8 mouse cellular contexts compared by ENCODE assay signal in the genomic region with DNA sequence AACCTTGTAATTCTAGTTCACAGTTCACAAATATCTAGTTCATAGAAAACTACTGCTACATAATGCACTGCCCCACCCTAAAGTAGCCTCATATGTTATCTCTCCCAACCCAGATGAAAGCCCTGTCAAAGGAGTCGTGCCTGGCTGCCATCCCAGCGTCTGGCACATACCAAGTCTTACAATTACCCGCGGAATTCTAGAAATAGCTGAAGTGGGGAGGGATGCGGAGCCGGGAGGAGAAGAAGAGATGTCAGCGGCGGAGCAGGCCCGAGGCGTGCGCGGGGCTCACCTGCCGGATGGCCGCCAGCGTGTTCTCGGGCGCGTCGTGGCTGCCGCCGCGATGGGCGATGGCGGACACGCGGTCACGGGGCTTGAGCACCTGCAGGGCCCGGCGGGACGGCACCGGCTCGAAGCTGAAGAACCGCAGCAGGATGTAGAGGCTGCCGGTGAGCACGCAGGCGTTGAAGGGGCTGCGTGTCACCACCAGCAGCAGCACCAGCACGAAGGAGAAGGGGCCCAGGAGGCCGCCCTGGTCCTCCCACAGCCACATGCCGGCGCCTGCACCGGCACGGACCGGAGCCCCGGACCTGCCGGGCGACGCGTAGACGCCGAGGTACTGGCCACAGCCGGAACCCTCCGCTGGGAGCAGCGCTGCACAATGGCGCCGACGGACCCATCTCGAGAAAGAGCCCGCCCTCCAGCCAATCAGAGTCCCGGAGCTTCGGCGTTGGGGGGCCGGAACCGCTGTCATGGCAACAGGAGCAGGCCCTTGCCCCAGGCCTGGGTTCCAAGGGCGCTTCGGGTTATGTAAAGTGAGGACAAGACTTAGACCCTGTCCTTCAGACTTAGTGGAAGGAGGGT. TPM values are rescaled to one million over a fixed set of nuclear protein-coding genes. Genes with fewer than 3 reads are reported as not detected.
A peak's percentile ranks its signal among the peaks of the same experiment; 100 is the strongest.
DNase-seq lines count a peak whose midpoint lies in the region; ATAC-seq and TF ChIP-seq lines count a peak whose summit lies in the region.

A gene (minus strand): TSS at position 678 of the 861 bp plus-strand sequence.

- peak within 1 kb of the TSS; percentile 86 for H3K9ac ChIP-seq in embryonic facial prominence, embryonic 13.5 days
- H3K9ac ChIP-seq in heart, adult 2 months (ENCODE audit: low read depth, low read length), result peak within 1 kb of the TSS; percentile 88
- H3K9ac ChIP-seq in limb, embryonic 13.5 days, result peak within 1 kb of the TSS; percentile 92
- H3K9ac ChIP-seq in midbrain, embryonic 16.5 days (ENCODE audit: low read depth, low read length), result peak within 1 kb of the TSS; percentile 88

- H3K27ac ChIP-seq in embryonic facial prominence, embryonic 13.5 days, result peak within 1 kb of the TSS; percentile 74
- H3K27ac ChIP-seq in heart, adult 2 months, result peak within 1 kb of the TSS; percentile 81
- H3K27ac ChIP-seq in limb, embryonic 13.5 days, result peak within 1 kb of the TSS; percentile 34; the same call in 1 of the 2 replicates
- H3K27ac ChIP-seq in midbrain, embryonic 16.5 days (ENCODE audit: low read length), result peak within 1 kb of the TSS; percentile 96

- no peaks in the 10 kb centered on the region for H3K9me3 ChIP-seq in embryonic facial prominence, embryonic 13.5 days
- no peaks in the 10 kb centered on the region for H3K9me3 ChIP-seq in limb, embryonic 13.5 days
- no peaks in the 10 kb centered on the region for H3K9me3 ChIP-seq in midbrain, embryonic 16.5 days (replicated peaks; ENCODE audit: control insufficient read depth, low read length, poor library complexity, severe bottlenecking)

- no peaks in the 10 kb centered on the region for H3K27me3 ChIP-seq in embryonic facial prominence, embryonic 13.5 days
- no peaks in the 10 kb centered on the region for H3K27me3 ChIP-seq in heart, adult 2 months (ENCODE audit: control insufficient read depth, insufficient read depth, low read length)
- H3K27me3 ChIP-seq in limb, embryonic 13.5 days, result no peaks in the 10 kb centered on the region
- H3K27me3 ChIP-seq in midbrain, embryonic 16.5 days (ENCODE audit: control insufficient read depth, insufficient read depth, low read depth, low read length), result no peaks in the 10 kb centered on the region

- peak within 1 kb of the TSS; percentile 76 for H3K4me2 ChIP-seq in embryonic facial prominence, embryonic 13.5 days
- peak within 1 kb of the TSS; percentile 84 for H3K4me2 ChIP-seq in limb, embryonic 13.5 days (replicated peaks)
- peak within 1 kb of the TSS; percentile 60 for H3K4me2 ChIP-seq in midbrain, embryonic 16.5 days (ENCODE audit: low read length)

- intact Hi-C loops in heart, adult 2 months (cut with DNase I), result no loop called here

- ATAC-seq in embryonic facial prominence, embryonic 13.5 days (ENCODE audit: insufficient number of reproducible peaks, insufficient read depth, low FRiP score, low TSS enrichment, low read depth), result peak; percentile 91
- peak; percentile 96 for ATAC-seq in limb, embryonic 13.5 days (ENCODE audit: low FRiP score, low read depth)
- ATAC-seq in midbrain, embryonic 16.5 days, result peak; percentile 95

- DNase-seq in 3134 (ENCODE audit: extremely low read depth, insufficient read length, low spot score), result peak; percentile 88
- peak; percentile 95 to 97 for DNase-seq in adrenal gland, postnatal 36 days
- DNase-seq in heart, adult 2 months, result peak; percentile 90 to 93
- DNase-seq in kidney, adult 8-10 months, result peak; percentile 96 to 97
- DNase-seq in spleen, postnatal 10 days (ENCODE audit: low spot score in 2 of 2), result peak; percentile 83 to 92

- WGBS in embryonic facial prominence, embryonic 13.5 days, result under 1% methylated on average over 65 of the region's 66 CpGs
- WGBS in heart, adult 2 months, result under 1% methylated on average over 66 of the region's 66 CpGs
- under 1% methylated on average over 66 of the region's 66 CpGs for WGBS in limb, embryonic 13.5 days
- 0% methylated on average over 65 of the region's 66 CpGs for WGBS in midbrain, embryonic 16.5 days

- H3K36me3 ChIP-seq in embryonic facial prominence, embryonic 13.5 days, result peaks cover 7% of the 10 kb centered on the region; the same call in 1 of the 2 replicates
- peaks cover 5% of the 10 kb centered on the region; the same call in 1 of the 2 replicates for H3K36me3 ChIP-seq in heart, adult 2 months (ENCODE audit: control insufficient read depth, insufficient read depth, low read length)
- peaks cover 3% of the 10 kb centered on the region; the same call in 1 of the 2 replicates for H3K36me3 ChIP-seq in limb, embryonic 13.5 days
- 0 out of 2 replicates have a peak, but pooled peaks cover 3% of the 10 kb centered on the region for H3K36me3 ChIP-seq in midbrain, embryonic 16.5 days (ENCODE audit: control insufficient read depth, insufficient read depth, low read length)

- peak; percentile 27 for TF ChIP-seq CTCF in heart, adult 2 months (IDR thresholded peaks at IDR 0.05)

- 0 out of 2 replicates have a peak, but pooled peaks have one; percentile 8 for TF ChIP-seq EP300 in heart, adult 2 months (IDR thresholded peaks at IDR 0.05; ENCODE audit: insufficient read depth, low read depth, low read length)

- peaks cover 25% of the 10 kb centered on the region for H3K4me1 ChIP-seq in embryonic facial prominence, embryonic 13.5 days
- no peaks in the 10 kb centered on the region; the same call in 1 of the 2 replicates for H3K4me1 ChIP-seq in heart, adult 2 months (ENCODE audit: control insufficient read depth, insufficient read depth, low read length)
- peaks cover 24% of the 10 kb centered on the region for H3K4me1 ChIP-seq in limb, embryonic 13.5 days
- peaks cover 26% of the 10 kb centered on the region for H3K4me1 ChIP-seq in midbrain, embryonic 16.5 days (ENCODE audit: control insufficient read depth, insufficient read depth, low read length)

- peak; percentile 63; the same call in 1 of the 2 replicates for TF ChIP-seq POLR2A in heart, adult 2 months (IDR thresholded peaks at IDR 0.05; ENCODE audit: insufficient read depth, low read depth, low read length)

- peak within 1 kb of the TSS; percentile 85 for H3K4me3 ChIP-seq in embryonic facial prominence, embryonic 13.5 days
- peak within 1 kb of the TSS; percentile 93 for H3K4me3 ChIP-seq in heart, adult 2 months
- peak within 1 kb of the TSS; percentile 85 for H3K4me3 ChIP-seq in limb, embryonic 13.5 days
- H3K4me3 ChIP-seq in midbrain, embryonic 16.5 days (ENCODE audit: low read depth, low read length), result peak within 1 kb of the TSS; percentile 66

- H3K79me2 ChIP-seq in heart, adult 2 months (replicated peaks; ENCODE audit: control insufficient read depth, insufficient read depth, low read length), result peaks cover 2% of the 10 kb centered on the region; the same call in 1 of the 2 replicates

RNA-seq across cellular contexts. Expression of the gene that starts here (rescaled TPM):
- total RNA-seq in adrenal gland, postnatal 36 days (2021), result 100 to 1,000 TPM; 132 to 137 TPM
- polyA plus RNA-seq in embryonic facial prominence, embryonic 13.5 days (2015; fragmentation: Nextera tagmentation; extraction: Ambion mirVana), result 70.4 and 71.3 TPM in 2 replicates
- 10 to 100 TPM; 30.2 to 34.5 TPM for total RNA-seq in heart, adult 2 months (2021)
- polyA plus RNA-seq in heart, adult 2 months (2012; rRNA removed), result 54.9 and 62.8 TPM in 2 replicates
- 78.1 and 80.4 TPM in 2 replicates for polyA plus RNA-seq in limb, embryonic 13.5 days (2015; fragmentation: Nextera tagmentation; extraction: Ambion mirVana)
- 192 and 206 TPM in 2 replicates for polyA plus RNA-seq in midbrain, embryonic 16.5 days (2015; fragmentation: Nextera tagmentation; extraction: Ambion mirVana)

Comparison
In these comparisons a context has a peak if more than half of its experiments do, and no peak if none do; other contexts are left out.
1. Peak in every context shown above with its lines: DNase-seq, ATAC-seq, H3K4me3 ChIP-seq and H3K27ac ChIP-seq.
2. H3K27ac ChIP-seq: peak in every context shown above with its lines; median percentile 96 in midbrain, embryonic 16.5 days; 81 in heart, adult 2 months; 74 in embryonic facial prominence, embryonic 13.5 days; 34 in limb, embryonic 13.5 days.